Mouse (Mus musculus) frontal cortex, adult (tissue): ENCODE measurements at regions not wholly inside any gene's neighbourhood (a gene's known extent, or its start where the extent isn't known, plus 50 kb on each side); places are given as distances from the start of the nearest gene placed in this dataset.
A peak's percentile ranks its signal among the peaks of the same experiment; 100 is the strongest.
"Not testable (repeated sequence)": the region's sequence is repeated elsewhere in the genome, so short reads cannot be mapped to it uniquely, and the experiment has no call there.

Source experiments
- ATAC-seq: cut with Nextera tagmentation; 2 replicates; pipeline ENCODE4 v1.9.2; 2017; ENCODE audit warnings: mild to moderate bottlenecking, moderate library complexity, mixed read lengths; ENCODE audit not compliant: low TSS enrichment

DNA sequence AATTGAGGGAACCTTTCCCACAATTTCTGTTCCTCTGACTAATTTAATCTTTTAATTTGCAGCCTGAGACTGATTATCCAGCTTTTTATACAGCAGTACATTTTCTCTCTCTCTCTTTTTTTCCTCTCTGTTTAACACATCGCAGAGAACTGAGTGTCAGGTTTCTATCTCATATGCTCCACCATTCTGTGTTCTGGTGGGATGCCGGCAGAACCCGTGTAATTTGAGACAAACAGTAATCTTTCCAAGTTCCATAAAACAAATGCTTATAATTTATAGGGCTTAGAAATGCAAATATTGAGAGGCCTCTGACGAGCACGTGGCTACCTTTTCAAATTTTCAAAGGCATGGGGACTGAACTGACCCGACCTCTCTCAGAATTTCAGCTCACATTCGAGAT, 59.1 kb downstream of the Zbtb18 start:
- ATAC-seq, result no peak

DNA sequence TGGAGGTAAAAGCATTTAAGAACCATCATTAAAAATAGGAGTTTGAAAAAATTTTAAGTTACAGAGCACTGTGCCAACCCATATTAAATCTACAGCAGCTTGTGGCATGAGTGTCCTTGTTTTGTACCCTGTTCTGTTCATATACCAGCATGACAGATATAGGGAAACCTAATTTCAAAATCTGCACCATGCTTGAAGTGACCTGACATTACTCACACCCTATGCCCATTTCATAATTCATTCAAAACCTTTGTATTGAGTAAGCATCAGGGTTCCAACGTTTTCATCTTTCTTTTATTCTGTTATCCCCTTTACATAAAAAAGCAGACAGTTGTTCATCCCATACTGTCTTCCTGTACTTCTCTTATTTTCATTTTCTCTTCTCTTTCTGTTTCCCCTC, 61.8 kb downstream of the Zbtb18 start:
- ATAC-seq, result no peak

DNA sequence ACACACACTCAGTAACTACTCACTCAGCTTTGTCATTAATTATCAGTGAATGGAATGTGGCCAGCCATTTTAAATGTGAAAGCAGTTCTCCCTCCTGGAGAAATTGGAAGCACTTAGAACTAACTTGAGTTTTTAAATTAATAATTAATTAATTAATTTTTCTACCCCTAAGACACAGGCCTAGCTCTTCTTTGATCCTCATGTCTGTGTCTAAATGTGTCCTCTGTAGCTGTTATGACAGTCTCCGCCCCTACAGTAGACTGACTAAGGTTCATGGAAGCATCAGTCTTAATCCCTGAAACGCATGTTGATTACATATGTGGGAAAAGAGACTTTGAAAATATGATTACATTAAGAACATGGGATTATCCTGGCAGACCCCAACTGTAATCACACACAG, 62.6 kb downstream of the Zbtb18 start:
- ATAC-seq, result no peak

DNA sequence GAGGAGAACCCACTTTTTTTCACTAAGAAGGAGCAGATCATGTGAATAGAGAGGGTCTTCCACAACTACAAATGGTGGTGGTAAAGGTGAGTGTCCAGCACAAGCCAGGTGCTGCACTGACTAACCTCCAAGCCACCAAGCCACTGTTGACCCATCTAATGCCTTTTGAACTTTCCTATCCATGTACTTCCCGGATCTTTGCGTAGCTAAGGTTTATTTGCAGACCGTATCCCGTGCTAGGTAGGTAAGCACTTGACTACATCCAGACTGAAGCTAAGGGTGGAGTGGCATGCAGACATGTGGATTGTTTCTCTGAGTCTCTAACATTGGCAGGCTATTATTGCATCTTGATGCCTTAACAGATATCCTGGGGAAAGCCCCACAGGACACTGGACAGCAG, 65.2 kb downstream of the Zbtb18 start:
- not testable (repeated sequence) for ATAC-seq

DNA sequence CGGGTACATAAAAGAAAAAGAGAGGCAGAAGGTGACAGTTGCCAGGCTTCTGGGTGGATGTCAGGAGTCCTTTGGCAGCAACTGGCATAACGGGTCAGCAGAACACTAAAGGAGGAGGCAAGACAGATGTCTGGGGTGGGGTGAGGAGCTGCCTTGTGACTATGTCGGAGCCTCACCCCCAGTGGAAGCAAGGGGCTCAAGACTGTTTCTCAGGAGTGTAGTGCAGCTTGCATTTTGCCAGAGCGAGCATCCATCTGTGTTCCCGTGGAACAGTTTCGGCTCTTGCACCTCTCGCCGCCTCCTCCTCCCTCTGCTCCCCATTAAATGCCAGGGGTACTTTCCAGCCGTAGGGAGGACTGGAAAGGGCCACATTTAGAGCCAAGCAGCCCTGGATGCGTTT, 67.6 kb downstream of the Zbtb18 start:
- peak; percentile 78 for ATAC-seq

DNA sequence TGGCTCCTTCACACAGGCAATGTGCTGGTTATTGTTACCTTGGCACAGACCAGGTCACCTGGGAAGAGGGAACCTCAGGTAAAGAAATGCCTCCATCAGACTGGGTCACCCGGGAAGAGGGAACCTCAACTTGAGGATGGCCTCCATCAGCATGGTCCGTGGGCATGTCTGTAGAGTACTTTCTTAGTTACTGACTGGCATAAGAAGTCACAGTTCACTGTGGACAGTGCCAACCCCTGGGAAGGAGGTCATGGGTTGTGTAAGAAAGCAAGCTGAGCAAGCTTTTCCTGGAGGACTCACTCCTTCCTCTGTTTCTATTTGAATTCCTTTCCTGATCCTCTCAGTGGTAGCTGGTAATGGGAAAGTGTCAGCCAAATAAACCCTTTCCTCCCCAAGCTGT, 70.0 kb downstream of the Zbtb18 start:
- no peak for ATAC-seq

DNA sequence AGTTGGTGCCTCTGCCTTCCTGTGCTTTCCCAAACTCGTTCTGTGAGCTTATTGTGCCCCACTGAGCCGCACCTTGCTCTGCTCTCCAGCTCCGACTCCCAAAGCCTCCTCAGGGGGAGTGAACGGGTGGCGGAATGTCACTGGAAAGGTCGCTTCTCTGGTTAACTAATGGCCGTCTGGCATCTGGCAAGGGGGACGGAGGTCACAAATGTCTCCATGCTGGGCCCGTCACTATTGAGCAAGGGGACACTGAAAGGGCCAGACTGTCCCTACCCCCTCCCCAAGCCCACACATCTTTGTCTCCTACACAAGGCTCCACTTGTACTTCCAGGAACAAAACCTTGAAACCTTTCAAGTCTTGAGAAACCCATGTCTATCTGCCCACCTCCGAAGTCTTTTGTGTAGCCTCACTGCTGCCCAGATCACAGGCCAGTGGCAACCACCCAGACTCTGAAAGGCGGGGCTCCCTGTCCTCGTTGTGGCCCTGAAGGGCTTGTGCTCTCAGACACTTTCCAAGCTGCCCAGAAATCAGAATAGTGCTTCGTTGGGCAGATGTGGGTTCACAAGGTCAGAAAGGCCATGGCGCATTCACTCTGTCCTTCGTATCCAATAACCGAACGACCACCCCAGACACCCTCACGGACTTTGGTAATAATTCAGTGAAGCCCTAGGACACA, 75.9 kb downstream of the Zbtb18 start:
- ATAC-seq, result no peak

DNA sequence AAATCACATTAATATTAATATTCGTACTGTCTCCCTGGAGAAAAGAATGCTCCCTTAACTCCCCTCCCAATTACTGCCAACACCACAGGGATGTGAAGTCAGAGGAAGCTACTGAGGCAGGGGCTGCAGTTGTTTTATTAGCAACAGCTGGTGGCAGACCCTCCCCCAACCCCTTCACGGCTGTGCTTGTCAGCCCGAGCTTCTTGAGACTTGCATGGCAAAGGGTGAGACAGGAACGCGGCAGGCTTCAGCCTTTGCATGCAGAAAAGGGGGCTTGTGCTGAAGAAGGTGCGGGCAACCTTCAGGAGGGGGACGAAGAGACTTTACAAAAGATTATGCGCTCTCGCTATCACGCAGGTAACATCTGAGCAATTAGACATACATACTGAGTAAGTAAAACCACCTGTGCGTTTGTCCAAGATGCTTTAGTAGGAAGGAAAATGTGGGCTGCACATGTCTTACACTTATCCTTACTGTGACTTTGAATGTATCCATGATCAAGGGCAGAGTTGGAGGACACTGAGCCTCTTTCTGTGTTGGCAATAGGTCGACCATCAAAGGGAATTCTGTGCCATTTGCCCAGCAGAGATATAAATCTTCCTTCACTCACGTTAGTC, 76.9 kb downstream of the Zbtb18 start:
- no peak for ATAC-seq

DNA sequence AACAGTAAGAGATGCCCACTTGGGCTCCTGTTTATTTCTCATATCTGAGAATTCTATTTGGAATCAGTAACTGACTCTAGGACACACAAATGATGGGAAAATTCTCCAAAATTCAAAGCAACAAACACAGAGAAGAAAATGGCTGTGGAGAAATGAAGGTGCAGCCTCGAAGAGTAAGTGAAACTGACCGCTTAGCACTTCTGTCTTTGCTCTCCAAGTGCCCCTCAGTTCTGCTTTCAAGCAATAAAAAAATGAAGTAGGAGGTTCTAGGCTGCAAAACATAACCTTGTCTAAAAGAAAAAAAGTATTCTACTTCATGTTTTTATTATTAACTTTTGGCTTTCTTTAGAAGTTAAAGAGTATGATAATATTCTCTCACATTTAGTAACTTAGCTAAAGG, 79.0 kb downstream of the Zbtb18 start:
- ATAC-seq, result no peak

DNA sequence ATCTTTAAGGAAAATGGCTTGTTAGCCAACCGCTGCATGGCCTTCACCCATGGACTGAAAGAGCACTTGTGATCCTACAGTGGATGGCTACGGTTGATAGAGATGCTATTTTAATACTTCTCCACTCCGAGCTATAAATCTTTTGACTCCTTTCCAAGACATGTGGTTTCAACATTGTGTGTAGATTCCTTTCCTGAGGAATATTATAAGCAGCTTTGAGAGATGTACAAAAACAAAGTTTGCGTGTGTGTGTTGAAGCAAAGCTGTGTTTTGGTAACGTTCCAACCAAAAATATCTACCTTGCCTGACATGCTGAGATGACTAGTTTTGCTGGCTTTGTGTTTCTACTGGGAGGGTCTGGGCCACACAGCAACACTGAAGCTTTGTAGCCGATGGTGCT, 83.0 kb downstream of the Zbtb18 start:
- ATAC-seq, result no peak

DNA sequence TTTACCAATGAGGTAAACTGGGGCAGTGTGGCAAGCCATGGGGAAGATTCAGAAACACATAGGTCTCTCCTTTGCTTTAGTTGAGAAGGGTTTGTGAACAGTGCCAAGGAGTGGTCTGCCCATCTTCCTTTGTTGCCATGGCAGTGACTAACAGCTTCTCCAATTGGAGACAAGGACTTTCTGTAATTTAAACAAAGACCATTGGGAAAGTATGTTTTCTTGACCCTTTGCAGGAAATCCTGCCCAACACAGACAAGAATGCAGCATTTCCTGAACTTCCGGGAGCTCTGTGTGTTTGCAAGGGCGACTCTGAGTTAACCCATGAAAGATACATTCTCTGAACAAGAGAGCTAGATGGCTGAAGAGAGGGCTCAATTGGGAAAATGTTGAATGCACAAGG, 89.6 kb downstream of the Zbtb18 start:
- ATAC-seq, result no peak

DNA sequence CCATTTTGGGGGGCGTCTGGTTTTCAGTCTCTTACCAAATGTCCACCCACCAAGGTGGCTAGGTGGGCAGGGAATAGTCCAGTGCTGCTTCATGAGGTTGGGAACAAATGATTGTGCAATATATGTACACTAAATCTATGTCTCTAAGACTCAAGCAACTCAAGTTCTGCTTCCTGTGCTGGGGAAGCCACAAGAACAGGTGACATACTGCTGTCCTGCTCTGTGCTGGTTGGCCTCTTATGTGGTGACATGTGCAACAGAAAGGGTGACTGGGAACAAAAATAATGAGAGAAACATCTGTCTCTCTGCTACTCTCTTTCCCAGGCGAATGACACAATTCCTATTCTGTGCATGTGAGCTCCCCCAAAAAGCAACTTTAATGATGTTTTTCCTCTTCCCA, 90.5 kb downstream of the Zbtb18 start:
- no peak for ATAC-seq

DNA sequence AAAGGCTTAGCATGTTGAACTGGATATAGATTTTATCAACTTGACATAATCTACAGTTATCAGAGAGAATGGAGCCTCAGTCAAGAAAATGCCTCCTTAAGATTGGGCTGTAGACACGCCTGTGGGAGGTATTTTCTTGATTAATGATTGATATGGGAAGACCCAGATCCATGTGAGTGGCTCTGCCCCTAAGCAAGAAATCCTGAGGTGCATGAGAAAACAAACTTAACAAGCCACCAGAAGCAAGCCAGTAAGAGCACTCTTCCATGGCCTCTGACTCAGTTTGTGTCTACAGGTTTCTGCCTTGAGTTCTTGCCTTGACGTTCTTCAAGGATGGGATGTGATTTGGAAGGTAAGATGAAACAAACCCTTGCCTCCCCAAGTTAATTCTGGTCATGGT, 91.2 kb downstream of the Zbtb18 start:
- ATAC-seq, result no peak

DNA sequence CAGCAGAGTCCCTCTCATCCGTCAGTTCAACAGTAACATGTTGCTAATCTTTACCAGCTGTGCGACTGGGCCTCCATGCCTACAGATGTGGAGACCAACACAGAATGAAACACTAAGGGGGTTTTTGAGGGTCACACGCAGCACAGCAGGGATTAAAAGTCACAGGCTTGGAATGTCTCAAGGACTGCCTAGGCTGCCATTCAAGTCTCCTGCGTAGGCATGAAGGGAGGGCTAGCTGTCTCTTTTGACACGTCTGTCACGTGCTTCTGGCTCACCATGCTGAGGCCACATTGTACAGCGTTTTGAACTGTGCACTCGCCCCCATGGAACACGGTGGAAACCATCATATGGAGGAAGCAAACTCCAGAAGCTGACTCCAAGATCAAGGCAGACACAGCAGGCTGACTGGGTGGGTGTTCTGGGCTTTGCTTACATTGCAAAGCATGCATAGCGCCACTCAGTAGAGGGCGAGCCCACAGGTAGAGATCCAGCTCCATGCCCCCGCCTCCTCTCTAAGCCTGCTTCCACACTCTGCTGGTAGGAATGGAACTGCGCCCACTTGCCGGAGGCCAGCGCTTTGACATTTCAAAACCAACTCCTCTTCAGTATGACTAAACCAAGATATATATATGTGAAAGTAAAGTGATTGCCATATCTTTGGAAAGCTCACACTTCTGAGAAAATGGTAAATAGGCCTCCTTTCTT, 103.0 kb downstream of the Zbtb18 start:
- peak; percentile 97 for ATAC-seq

DNA sequence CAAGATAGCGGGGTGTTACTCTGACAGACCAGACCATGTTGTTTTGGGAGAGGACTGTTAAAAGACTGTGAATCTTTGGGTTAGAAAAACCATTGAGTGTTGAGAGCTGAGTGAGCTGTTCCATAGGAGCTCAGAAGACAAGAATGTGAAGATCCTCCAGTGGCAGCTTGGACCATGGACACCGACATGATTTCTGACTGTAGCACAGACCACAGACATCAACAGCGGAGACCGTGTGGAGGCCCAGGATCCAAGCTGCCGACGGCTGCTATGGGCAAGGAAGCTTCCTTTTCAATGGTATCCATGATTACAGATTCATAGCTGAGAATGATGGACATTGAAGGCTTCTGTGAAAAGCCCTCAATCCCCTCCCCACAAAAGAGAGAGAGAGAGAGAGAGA, 105.6 kb downstream of the Zbtb18 start:
- no peak for ATAC-seq

DNA sequence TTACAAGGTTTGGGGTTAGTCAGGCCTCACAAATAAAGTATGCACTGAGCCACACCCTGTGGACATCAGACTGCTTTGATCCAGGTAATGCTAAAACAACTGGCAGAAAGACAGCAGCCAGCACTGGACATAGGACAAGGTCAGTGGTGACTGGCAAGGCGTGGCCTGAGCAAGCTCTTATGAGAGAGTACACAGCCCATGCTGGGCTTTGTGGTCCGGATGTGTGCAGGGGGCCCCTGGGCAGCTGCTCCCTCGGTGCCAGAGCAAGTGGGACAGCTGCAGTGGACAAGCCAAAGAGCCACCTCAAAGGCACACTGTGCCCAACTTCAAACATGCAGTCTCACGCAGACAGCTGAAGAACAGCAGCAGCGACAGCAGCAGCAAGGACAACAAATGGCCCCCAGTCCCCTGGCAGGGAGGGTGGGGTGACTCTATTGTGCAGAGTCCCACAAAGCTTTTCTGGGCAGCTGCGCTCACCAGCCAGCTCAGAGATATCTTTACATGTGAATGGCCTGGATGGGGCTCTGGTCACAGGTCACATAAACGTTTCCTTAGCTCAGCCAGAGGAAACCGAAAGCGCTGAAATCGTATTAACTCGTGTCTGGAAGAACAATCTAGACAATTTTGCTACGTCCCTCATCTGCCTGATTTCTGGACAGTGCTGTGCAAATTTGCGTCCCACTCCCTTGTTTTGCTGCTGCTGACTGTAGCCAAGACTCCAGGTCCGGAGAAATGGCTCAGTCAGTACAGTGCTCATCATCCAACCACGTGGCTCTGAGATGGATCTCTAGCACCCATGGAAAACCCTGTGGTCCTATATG, 113.5 kb downstream of the Zbtb18 start:
- no peak for ATAC-seq

DNA sequence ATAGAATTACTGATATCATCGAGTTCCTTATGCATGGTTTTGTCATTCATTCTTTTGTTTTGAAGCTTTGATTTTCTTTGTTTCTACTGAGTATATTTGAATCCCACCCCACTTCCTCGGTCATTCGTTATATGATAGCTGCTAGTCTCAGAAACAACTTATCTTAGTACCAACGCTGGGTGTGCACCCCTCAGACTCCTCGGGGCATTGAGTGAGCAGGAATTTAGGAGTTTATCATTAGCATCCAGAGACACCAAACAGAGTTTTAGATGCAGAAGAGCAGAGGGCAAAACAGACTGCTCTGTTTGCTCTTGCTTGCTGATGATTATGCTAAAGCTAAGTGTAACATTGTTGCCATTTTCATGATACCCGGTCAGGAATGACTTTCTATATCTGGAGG, 115.3 kb downstream of the Zbtb18 start:
- no peak for ATAC-seq

DNA sequence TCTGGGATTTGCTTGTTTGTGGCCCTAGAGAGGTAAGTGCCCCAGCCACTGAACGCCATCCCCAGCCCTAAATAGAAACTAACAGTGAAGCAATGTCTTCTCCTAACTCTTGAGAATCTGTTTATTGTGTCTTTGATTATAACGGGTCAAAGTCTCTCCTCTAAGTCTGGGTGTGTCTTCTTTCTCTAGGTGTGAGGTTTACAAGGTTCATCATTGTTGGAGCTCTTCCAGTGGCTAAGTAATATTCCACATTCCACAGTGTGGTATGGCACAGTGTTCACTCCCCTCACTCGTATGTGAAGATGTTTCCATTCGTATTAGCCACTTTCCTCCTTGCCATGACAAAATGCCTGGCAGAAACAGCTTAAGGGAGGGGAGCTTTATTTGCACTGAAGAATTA, 115.7 kb downstream of the Zbtb18 start:
- no peak for ATAC-seq

DNA sequence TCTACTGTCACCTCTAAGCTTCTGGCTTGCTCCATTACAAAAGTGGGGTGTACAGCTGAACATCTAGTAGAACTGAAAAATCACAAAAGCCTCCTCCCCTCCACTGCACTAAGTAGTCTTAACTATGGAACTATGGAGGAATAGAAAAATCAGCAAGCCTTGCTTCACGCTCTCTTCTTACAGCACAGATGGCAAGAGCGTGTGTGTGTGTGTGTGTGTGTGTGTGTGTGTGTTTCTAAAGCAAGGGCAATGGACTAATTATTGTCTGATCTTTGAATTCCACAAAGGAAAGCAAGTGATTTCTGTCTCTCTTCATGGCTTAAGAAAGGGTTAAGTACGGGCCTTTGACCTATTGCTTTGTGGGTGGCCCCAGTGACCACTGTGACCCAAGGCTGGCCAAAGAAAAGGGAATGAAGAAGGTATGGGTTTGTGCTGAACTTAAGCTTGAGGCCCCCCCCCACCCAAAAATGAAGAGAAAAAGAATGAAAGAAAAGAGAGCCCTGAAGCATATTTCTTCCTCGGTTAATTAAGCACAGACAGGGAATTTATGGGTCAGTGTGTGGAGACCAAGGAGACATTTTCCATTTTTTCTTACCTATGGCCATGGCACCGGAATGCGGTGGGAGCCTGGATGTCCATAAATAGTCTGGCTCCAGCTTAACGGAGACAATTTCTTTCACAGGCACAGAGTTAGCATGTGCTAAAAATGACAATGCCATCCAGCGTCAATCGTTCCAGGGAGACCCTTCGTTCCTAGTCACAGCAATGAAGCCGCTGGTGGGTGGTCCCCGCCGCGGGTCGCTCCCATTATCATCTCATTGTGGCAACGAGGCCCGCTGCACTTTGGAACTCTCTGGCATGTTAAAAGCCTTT, 119.8 kb downstream of the Zbtb18 start:
- ATAC-seq, result no peak

DNA sequence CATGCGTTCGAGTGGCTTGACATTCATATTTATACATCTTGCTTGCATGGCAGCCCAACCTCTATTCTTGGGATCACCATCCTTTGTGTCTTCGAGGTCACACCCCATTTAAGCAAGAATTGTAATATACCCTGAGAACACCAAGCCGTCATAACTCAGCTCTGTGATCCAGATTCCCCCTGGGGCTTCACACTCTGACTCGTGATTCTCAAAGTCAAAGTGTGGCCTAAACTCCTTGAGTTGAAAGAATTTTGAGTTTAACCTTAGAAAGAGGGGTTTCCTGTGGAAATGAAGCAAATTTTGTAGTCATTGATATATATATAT, 120.4 kb downstream of the Zbtb18 start:
- no peak for ATAC-seq

DNA sequence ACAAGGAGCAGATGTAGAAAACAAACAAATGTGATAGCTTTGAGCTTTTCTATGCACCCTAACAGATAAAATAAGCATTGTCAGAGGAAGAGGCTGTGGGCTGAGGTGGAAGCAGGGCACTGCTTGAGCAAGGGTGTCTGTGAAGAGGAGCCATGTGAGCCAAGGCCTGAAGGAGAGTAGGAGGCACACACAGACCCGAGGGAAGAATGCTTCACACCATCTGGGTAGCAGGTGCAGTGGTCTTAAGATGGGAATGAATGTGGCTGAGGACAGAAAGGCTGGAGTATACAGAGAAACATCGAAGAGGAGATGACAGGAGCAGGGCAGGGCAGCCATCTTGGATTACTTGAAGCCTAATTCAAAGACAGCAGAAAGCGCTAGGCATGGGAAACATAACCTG, 123.5 kb downstream of the Zbtb18 start:
- no peak for ATAC-seq
